Mouse (Mus musculus) megakaryocyte, embryonic 14.5 days (primary cell): ENCODE measurements around the gene Cdk11b. TPM values are rescaled to one million over a fixed set of nuclear protein-coding genes. Genes with fewer than 3 reads are reported as not detected.
"Not testable (repeated sequence)": the region's sequence is repeated elsewhere in the genome, so short reads cannot be mapped to it uniquely, and the experiment has no call there.

Experiments
- H3K27me3 ChIP-seq: replicated peaks from 2 replicates; pipeline ENCODE3; 2012; ENCODE audit warnings: inconsistent platforms
- H3K36me3 ChIP-seq: replicated peaks from 2 replicates; pipeline ENCODE3; 2012; ENCODE audit warnings: low read length, inconsistent platforms, mixed read lengths
- H3K4me1 ChIP-seq: 2 replicates; pipeline ENCODE4 v1.6.1; 2012; ENCODE audit warnings: inconsistent platforms
- H3K4me3 ChIP-seq: replicated peaks from 2 replicates; pipeline ENCODE3; 2012; ENCODE audit warnings: moderate library complexity, mild to moderate bottlenecking, inconsistent platforms
- H3K9me3 ChIP-seq: 2 replicates; pipeline ENCODE4 v1.6.1; 2012; ENCODE audit warnings: inconsistent platforms
- FLI1 ChIP-seq: IDR thresholded peaks from 2 replicates; pipeline ENCODE4 v1.6.1; 2012; ENCODE audit warnings: low read length, inconsistent platforms, mixed read lengths
- GATA1 ChIP-seq: IDR thresholded peaks from 3 replicates; pipeline ENCODE4 v1.6.1; 2012; ENCODE audit warnings: mixed read lengths, low read length, inconsistent platforms, borderline replicate concordance
- polyA plus RNA-seq: library from polyadenylated mRNA; stranded (reverse); fragments of >175 nt; gene quantifications from 2 replicates; pipeline ENCODE4 v1.2.3, GENCODE M21; 2012; ENCODE audit warnings: low replicate concordance; ENCODE audit not compliant: insufficient read depth

Gene Cdk11b
- polyA plus RNA-seq, 1 experiment = 77.3 TPM

DNA sequence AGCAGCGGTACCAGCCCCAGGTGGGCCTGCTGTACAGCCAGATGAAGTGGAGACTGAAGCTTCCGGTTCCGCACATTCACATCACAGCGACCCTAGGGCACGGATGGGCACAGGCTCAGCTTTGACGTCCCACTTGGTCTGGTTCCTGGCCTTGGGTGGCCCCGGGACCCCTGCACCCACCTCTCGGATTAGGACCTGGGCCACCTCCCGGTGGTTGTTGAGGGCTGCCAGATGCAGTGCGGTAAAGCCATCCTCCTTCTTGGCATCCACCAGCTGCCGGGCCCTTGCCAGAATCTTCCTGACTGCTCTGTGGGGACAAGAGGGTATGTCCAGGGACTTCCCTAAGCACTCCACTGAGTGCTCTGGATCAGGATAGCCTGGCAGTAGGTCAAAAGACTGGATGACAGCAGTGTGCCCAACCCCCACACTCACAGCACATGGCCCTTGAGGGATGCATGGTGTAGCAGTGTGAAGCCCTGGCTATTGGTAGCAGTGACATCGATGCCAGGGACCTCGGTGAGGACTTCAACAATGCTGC is 31.6 kb downstream of the Cdk11b start:
- Histone ChIP-seq H3K36me3 (peaks cover 87% of the 10 kb centered on the region), H3K4me1 (peaks cover 88% of the 10 kb centered on the region), H3K27me3 (peaks cover 28% of the 10 kb centered on the region), H3K9me3 (0 out of 2 replicates have a peak, but pooled peaks cover 6% of the 10 kb centered on the region), H3K4me3 (peak overlapping the region; percentile 9)
- TF ChIP-seq FLI1 = no peak
- TF ChIP-seq GATA1 = no peak

DNA sequence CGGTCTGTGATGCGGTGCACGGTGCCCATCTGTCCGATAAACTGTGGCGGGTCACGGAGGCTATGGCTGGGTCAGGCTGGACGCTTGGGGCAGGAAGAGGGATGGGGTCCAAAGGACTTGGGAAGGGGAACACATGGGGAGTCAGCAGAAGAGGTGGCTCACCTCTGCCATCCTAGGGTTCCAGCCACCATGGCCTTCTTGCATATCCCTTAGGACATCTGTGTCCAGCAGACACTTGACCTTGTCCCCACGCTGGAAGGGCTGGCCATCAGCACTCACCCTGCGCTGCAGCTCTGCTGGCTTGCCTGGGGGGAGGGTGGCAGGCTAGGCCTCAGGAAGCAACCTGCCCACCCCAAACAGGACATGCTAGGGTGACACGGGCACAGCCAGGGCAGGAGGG is 34.3 kb downstream of the Cdk11b start:
- H3K27me3 ChIP-seq = peaks cover 10% of the 10 kb centered on the region
- peaks cover 93% of the 10 kb centered on the region for H3K36me3 ChIP-seq
- no peaks in the 10 kb centered on the region for H3K9me3 ChIP-seq
- TF ChIP-seq GATA1 (no peak), FLI1 (no peak)
- peaks cover 73% of the 10 kb centered on the region for H3K4me1 ChIP-seq
- H3K4me3 ChIP-seq = no peak overlapping the region

DNA sequence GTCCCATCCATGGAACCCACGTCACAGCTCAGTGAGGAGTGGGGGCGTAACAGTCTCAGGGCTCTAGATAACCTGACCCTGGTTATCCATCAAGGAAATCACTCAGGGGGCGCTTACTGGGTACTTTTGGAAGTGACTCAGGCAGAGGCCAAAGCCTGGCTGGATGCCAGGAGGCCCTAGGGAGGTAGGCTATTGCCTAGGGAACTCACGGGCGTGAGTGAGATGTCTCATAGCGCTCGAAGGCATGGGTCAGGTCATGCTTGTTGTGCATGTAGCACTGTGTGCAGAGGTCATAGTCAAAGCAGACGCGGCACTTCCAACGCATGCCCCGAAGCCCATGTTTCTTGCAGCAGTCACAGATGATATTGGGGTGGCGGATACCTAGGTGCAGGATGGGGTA is 36.0 kb downstream of the Cdk11b start:
- Histone ChIP-seq H3K9me3 (no peaks in the 10 kb centered on the region), H3K36me3 (peaks cover 95% of the 10 kb centered on the region), H3K27me3 (no peaks in the 10 kb centered on the region), H3K4me1 (peaks cover 65% of the 10 kb centered on the region), H3K4me3 (no peak overlapping the region)
- TF ChIP-seq GATA1 = no peak

DNA sequence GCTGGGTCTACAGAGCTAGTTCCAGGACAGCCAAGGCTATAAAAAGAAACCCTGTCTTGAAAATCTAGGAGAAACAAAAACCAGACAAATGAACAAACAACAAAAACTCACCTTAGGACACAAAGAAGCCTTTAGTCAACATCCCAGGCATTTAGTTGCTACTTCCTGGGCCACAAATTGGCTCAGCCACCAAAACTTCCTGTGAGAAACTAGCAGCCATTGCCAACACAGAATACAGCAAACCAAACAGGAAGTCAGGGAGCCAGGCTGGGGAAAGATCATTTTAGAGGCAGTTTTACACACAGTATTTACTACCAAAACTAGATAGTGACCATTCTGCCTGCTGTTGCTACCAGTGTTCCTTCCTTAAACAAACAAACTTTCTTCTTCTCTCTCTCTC is 42.2 kb downstream of the Cdk11b start:
- TF ChIP-seq FLI1 = no peak
- no peak for TF ChIP-seq GATA1
- Histone ChIP-seq H3K4me3 (peak overlapping the region; percentile 23), H3K36me3 (peaks cover 48% of the 10 kb centered on the region)

DNA sequence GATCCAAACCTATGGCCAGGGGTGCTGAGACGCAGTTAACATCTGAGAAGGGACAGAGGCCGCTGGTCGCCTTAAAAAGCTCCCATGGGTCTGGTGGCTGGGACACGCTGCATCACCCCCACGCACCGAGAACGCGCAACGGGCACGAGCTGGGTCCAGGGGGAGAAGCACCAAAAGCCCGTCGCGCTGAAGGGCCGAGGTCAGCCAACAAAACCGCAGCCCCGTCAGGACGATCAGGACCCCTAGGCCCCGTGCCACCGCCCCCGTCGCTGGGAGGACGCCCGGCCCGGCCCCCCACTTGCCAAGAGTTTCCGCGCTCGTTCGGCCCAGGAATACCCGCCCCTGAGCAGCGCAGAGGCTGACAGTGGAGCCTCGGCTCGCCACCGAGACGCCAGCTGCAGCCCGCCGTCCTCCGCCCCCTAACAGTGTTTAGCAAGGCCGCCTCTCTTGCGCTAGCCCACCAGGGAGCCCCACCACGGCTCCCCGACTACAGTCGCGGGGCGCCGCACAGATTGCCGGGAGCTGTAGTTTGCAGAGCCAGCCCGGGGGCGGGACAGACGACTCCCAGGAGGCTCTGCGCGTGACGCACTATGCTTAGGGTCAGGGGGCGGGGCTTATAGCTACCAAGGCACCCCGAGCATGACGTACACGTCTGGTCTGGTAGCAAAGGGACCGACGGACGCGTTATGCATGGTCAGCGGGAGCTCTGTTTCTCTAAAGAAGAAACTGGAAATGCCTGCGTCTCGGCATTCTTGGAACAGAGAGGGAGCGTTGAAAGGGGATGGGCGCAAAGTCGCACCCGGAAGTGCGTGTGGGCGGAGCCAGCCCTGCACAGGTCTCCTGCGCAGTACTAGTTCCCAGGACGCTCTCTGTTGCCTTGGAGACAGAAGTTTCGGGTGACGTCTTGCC is 44.3 kb downstream of the Cdk11b start, which contains the start of gene Mib2:
TSS of gene Mib2 (minus strand) at position 510 of the 909 bp plus-strand sequence.
- H3K36me3 ChIP-seq = peaks cover 31% of the 10 kb centered on the region

More for the DNA sequence above, 42.2 kb downstream of the Cdk11b start:
- Histone ChIP-seq H3K27me3 (no peaks in the 10 kb centered on the region), H3K4me1 (peaks cover 46% of the 10 kb centered on the region), H3K9me3 (no peaks in the 10 kb centered on the region)

DNA sequence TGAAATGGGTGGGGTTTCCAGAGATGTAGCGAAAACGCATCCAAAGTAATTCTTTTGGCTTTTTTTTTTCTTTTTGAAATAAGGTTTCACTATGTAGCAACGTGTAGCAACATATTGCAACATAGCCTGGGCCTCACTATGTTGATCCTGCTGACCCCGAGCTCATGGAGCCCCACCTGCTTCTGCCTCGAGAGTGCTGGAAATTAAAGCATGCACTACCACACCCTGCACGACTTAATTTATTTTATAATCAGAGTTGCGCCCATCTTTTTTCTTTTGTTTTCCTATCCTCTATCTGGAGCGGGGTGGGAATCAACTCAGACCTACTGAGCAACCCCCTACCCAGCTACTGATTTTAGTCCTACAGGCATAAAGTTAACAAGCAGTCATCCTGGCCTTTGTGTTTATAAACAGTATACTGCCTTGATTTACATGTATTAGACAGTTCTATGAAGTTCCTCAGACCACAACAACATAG is 45.0 kb downstream of the Cdk11b start:
- Histone ChIP-seq H3K36me3 (peaks cover 24% of the 10 kb centered on the region), H3K4me3 (peak overlapping the region; percentile 98), H3K27me3 (peaks cover 3% of the 10 kb centered on the region), H3K9me3 (no peaks in the 10 kb centered on the region), H3K4me1 (peaks cover 29% of the 10 kb centered on the region)
- TF ChIP-seq FLI1 (no peak), GATA1 (no peak)

More for the DNA sequence above, 44.3 kb downstream of the Cdk11b start, which contains the start of gene Mib2:
- Histone ChIP-seq H3K4me3 (peak within 1 kb of the TSS; percentile 98), H3K4me1 (peaks cover 34% of the 10 kb centered on the region), H3K9me3 (no peaks in the 10 kb centered on the region), H3K27me3 (peaks cover 2% of the 10 kb centered on the region)
- TF ChIP-seq GATA1 (no peak), FLI1 (no peak)

DNA sequence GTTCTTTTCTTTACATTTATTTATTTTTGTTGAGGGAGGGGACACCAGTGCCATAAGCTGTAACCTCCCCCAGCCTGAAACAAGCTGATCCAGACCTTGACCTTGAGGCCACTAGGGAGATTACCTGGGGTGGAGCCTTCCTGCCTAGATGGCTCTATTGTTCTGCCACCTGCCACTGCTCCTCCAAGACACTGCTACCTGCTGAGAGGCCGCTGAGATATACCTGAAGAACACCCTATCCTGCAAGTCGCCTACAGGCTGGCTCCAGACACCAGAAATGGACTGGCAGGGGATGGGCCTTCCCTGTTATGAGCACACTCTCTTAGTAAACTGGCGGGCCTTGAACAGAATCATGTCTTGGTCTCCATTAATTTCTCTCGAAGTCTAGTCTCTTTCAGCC is 45.6 kb downstream of the Cdk11b start:
- not testable (repeated sequence) for H3K27me3 ChIP-seq, H3K9me3 ChIP-seq, H3K4me3 ChIP-seq
- Histone ChIP-seq H3K36me3 (peaks cover 18% of the 10 kb centered on the region), H3K4me1 (peaks cover 26% of the 10 kb centered on the region)

DNA sequence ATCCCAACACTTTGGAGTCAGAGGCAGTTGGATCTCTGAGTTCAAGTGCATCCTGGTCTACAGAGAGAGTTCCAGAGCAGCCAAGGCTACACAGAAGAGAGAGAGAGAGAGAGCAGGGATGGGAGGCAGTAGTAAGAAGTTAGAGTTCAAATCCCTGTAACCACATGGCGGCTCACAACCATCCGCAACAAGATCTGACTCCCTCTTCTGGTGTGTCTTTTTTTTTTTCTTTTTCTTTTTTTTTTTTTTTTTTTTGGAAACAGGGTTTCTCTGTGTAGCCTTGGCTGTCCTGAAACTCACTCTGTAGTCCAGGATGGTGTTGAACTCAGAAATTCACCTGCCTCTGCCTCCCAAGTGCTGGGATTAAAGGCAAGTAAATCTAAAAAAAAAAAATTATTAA is 47.4 kb downstream of the Cdk11b start:
- peaks cover 18% of the 10 kb centered on the region for H3K4me1 ChIP-seq
- no peak overlapping the region for H3K4me3 ChIP-seq
- peaks cover 3% of the 10 kb centered on the region for H3K27me3 ChIP-seq
- H3K9me3 ChIP-seq = no peaks in the 10 kb centered on the region
- H3K36me3 ChIP-seq = no peaks in the 10 kb centered on the region
- TF ChIP-seq FLI1 (no peak), GATA1 (no peak)

DNA sequence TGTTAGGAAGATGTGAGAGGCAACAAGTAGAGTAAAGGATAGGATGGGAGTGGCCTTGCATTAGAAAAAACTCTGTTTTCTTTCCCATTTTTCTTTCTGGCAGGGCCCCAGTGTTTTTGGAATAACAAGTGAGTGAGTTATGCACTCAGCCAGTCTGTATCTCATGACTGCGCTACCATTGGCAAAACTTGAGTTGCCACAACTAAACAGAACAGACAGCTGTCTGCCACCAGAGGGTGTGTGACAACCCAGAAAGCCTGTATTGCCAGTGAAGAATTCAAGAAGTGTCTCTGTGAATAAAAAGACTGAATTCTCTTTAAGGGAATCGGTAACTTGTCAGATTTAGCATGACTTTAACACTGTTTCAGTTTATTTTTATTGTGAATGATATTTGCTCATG is 51.3 kb downstream of the Cdk11b start:
- H3K9me3 ChIP-seq = no peaks in the 10 kb centered on the region
- TF ChIP-seq GATA1 (no peak), FLI1 (no peak)
- peaks cover 3% of the 10 kb centered on the region for H3K27me3 ChIP-seq
- no peaks in the 10 kb centered on the region for H3K36me3 ChIP-seq
- H3K4me3 ChIP-seq = no peak overlapping the region
- H3K4me1 ChIP-seq = no peaks in the 10 kb centered on the region

DNA sequence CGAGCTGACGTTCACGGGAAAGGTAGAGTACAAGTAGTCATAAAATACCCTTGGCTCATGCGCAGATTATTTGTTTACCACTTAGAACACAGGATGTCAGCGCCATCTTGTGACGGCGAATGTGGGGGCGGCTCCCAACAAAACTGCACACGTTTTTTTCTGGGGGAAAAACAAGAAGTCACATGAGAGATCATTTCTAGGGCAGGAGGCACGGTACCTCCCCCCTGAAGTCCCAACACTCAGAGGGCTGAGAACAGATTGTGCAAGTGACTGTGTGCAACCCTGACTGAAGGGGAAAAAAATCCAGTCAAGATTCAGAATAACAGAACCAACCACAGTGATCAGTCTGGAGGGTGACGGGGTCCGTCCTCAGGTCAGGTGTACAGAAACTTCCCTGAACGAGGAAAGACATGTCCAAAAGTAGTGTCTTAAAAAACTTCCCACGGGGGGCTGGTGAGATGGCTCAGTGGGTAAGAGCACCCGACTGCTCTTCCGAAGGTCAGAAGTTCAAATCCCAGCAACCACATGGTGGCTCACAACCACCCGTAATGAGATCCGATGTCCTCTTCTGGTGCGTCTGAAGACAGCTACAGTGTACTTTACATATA is 59.1 kb downstream of the Cdk11b start:
- H3K9me3 ChIP-seq, H3K4me1 ChIP-seq, H3K4me3 ChIP-seq, H3K36me3 ChIP-seq: not testable (repeated sequence)
- H3K27me3 ChIP-seq = peaks cover 12% of the 10 kb centered on the region

DNA sequence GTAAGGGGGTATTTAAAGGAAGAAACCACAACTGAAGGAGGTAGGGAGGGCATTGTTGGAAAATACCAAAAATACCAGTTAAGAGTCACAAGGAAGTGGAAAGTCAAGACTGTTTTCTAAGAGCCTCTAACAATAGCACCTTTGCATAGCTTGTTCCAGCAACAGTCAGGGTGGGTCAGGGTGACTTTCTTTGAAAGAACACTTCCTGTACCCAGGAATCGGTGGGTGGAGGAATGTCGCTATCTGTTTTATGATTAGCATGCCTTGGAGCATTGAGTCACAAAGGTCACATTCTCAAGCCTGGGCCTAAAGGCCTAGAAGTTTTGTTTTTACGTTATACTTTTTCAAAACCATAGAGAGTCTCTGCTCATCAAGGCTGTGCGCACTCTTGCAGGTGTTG is 63.1 kb downstream of the Cdk11b start:
- H3K36me3 ChIP-seq, H3K4me1 ChIP-seq, H3K4me3 ChIP-seq, H3K9me3 ChIP-seq: not testable (repeated sequence)
- peaks cover 28% of the 10 kb centered on the region for H3K27me3 ChIP-seq
